Mouse (Mus musculus): Measurements from ENCODE around the gene Tmem125.

GRCm38 (mm10) chr4:118569320-118569719 lies 25.5 kb upstream of the Tmem125 start:
- no peak for TF ChIP-seq CTCF (conservative IDR thresholded peaks at IDR 0.05; ENCODE audit: low read length)
- no peak for TF ChIP-seq NANOG (IDR thresholded peaks at IDR 0.05; ENCODE audit: borderline replicate concordance, low read length)
- no peak for TF ChIP-seq POU5F1 (IDR thresholded peaks at IDR 0.05; ENCODE audit: borderline replicate concordance, low read length)

Measured in E14TG2a.4 (cell line).